Mouse (Mus musculus) embryonic facial prominence, embryonic 13.5 days (tissue): ENCODE data around the gene Phf2. TPM values are rescaled to one million over a fixed set of nuclear protein-coding genes. Genes with fewer than 3 reads are reported as not detected.

Experiments used
- ATAC-seq: fragments of 200-750 bp; cut with Nextera tagmentation; 2 replicates; pipeline ENCODE4 v1.8.0; 2017; ENCODE audit warnings: low read depth; ENCODE audit not compliant: insufficient number of reproducible peaks, insufficient read depth, low FRiP score, low TSS enrichment
- H3K27ac ChIP-seq: fragments of 300-500 bp; sonication (generic); 2 replicates; pipeline ENCODE4 v1.5.1; 2015; ENCODE audit warnings: moderate library complexity, mild to moderate bottlenecking, inconsistent platforms
- H3K27me3 ChIP-seq: fragments of 300-500 bp; sonication (generic); 2 replicates; pipeline ENCODE4 v1.6.1; 2015; ENCODE audit warnings: mild to moderate bottlenecking, inconsistent platforms
- H3K36me3 ChIP-seq: fragments of 300-500 bp; sonication (generic); 2 replicates; pipeline ENCODE4 v1.6.1; 2015; ENCODE audit warnings: mild to moderate bottlenecking, inconsistent platforms
- H3K4me1 ChIP-seq: fragments of 300-500 bp; sonication (generic); 2 replicates; pipeline ENCODE4 v1.6.1; 2015; ENCODE audit warnings: inconsistent platforms
- H3K4me2 ChIP-seq: fragments of 300-500 bp; sonication (generic); 2 replicates; pipeline ENCODE4 v1.6.1; 2015; ENCODE audit warnings: moderate library complexity, mild to moderate bottlenecking, inconsistent platforms
- H3K4me3 ChIP-seq: fragments of 300-500 bp; sonication (generic); 2 replicates; pipeline ENCODE4 v1.5.1; 2015; ENCODE audit warnings: mild to moderate bottlenecking, inconsistent platforms
- H3K9ac ChIP-seq: fragments of 300-500 bp; sonication (generic); 2 replicates; pipeline ENCODE4 v1.6.1; 2015; ENCODE audit warnings: mild to moderate bottlenecking, inconsistent platforms
- H3K9me3 ChIP-seq: fragments of 300-500 bp; sonication (generic); 2 replicates; pipeline ENCODE4 v1.6.1; 2016; ENCODE audit warnings: inconsistent platforms
- WGBS: fragments of 180-500 bp; shearing (Covaris S2); methylation state at CpG from one replicate; pipeline ENCODE4 v1.1.7; 2015; ENCODE audit warnings: mixed read lengths; 5-methylcytosine and 5-hydroxymethylcytosine counted together
- polyA plus RNA-seq: library from polyadenylated mRNA; unstranded; fragments of >200 nt; fragmentation: Nextera tagmentation; extraction: Ambion mirVana; gene quantifications from 2 replicates; pipeline ENCODE4 v1.2.1, GENCODE M21; 2015

The Phf2 gene
- polyA plus RNA-seq, 1 experiment from 2014 or later: 11.6 TPM

GRCm38 (mm10) chr13:48774506-48774905 is 96.4 kb downstream of the Phf2 start:
- H3K36me3 ChIP-seq: no peaks in the 10 kb centered on the region
- no peak overlapping the region for H3K4me3 ChIP-seq
- H3K27ac ChIP-seq: no peak overlapping the region; the same call in 1 of the 2 replicates
- peaks cover 41% of the 10 kb centered on the region for H3K27me3 ChIP-seq
- no peak overlapping the region for H3K4me2 ChIP-seq
- H3K4me1 ChIP-seq: peaks cover 6% of the 10 kb centered on the region
- 40% methylated on average over 7 of the region's 7 CpGs for WGBS
- ATAC-seq: no peak
- H3K9ac ChIP-seq: no peak overlapping the region
- no peaks in the 10 kb centered on the region for H3K9me3 ChIP-seq

DNA sequence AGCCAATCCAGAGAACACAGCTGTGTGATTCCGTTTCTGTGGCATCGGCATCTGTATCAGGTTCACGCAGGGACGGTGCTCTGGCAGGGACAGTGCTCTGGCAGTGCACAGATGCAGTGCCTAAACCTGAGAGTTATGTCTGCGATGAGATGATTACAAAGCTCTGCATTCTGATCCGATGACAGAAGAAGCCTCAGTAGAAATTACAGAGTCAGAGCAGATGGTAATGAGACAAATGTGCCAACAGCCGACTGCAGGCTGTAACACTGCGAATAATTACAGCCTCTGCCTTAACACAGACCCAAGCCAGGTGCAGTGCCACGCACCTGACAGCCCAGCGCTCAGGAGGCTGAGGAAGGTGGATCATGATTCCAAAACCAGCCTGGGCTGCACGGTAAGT is 102.8 kb downstream of the Phf2 start:
- Histone ChIP-seq H3K9me3 (no peaks in the 10 kb centered on the region), H3K27ac (no peak overlapping the region), H3K4me1 (no peaks in the 10 kb centered on the region), H3K27me3 (peaks cover 43% of the 10 kb centered on the region), H3K9ac (no peak overlapping the region), H3K4me3 (no peak overlapping the region), H3K36me3 (no peaks in the 10 kb centered on the region), H3K4me2 (no peak overlapping the region)
- WGBS: 56% methylated on average over 11 of the region's 11 CpGs
- ATAC-seq: no peak; the same call in 1 of the 2 replicates

DNA sequence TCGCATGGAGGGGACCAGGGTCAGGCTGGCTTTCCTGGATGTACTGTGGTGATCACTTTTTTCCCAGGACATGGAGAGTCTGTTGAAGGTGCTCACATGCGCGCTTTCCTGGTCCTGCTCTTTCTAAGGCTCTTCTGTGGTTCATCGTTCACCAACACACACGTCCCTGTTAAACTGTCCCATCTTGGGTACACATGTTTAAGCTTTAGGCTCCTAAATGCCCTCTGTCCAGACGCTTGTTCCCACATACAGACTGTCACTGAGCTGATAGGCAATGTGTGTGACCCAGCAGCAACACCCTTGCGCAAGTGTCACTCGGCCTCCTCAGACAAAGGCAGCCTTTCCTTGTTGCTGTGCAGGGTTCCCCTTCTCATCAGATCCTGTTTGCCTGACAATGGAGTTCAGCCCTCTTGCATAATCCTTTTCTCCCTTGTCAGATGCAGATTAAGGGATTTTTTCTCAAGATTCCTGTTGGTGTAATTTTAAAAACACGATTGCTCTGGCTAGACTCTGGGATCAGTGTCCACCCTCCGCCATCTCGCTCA is 107.1 kb downstream of the Phf2 start:
- Histone ChIP-seq H3K9me3 (no peaks in the 10 kb centered on the region), H3K4me2 (no peak overlapping the region), H3K4me1 (no peaks in the 10 kb centered on the region), H3K27me3 (peaks cover 37% of the 10 kb centered on the region), H3K36me3 (no peaks in the 10 kb centered on the region), H3K4me3 (no peak overlapping the region), H3K9ac (no peak overlapping the region), H3K27ac (no peak overlapping the region)
- no peak for ATAC-seq
- 48% methylated on average over 11 of the region's 11 CpGs for WGBS

GRCm38 (mm10) chr13:48760855-48761436 is 110.0 kb downstream of the Phf2 start:
- no peak overlapping the region for H3K27ac ChIP-seq
- H3K27me3 ChIP-seq: peaks cover 20% of the 10 kb centered on the region
- no peaks in the 10 kb centered on the region for H3K36me3 ChIP-seq
- no peak; the same call in 1 of the 2 replicates for ATAC-seq
- H3K9ac ChIP-seq: no peak overlapping the region
- no peak overlapping the region for H3K4me2 ChIP-seq
- H3K4me1 ChIP-seq: no peaks in the 10 kb centered on the region
- H3K4me3 ChIP-seq: no peak overlapping the region
- 72% methylated on average over 8 of the region's 8 CpGs for WGBS
- no peaks in the 10 kb centered on the region for H3K9me3 ChIP-seq

- 67% methylated on average over 15 of the region's 15 CpGs for WGBS
- H3K4me3 ChIP-seq: no peak overlapping the region
Observed at GRCm38 (mm10) chr13:48756769-48757168, 114.2 kb downstream of the Phf2 start.

More at GRCm38 (mm10) chr13:48756769-48757168, 114.2 kb downstream of the Phf2 start:
- no peak overlapping the region for H3K27ac ChIP-seq
- H3K36me3 ChIP-seq: no peaks in the 10 kb centered on the region
- no peak overlapping the region for H3K9ac ChIP-seq
- ATAC-seq: no peak
- no peak overlapping the region for H3K4me2 ChIP-seq
- no peaks in the 10 kb centered on the region for H3K4me1 ChIP-seq
- H3K27me3 ChIP-seq: peaks cover 8% of the 10 kb centered on the region; the same call in 1 of the 2 replicates
- H3K9me3 ChIP-seq: no peaks in the 10 kb centered on the region

Other genes starting within 250 kb of the Phf2 start
- gene Ptpdc1, start 245.5 kb downstream of the Phf2 start, polyA plus RNA-seq: 21.2 and 27.2 TPM in 2 replicates
- 14.5 and 15.1 TPM in 2 replicates for gene Barx1, start 208.1 kb downstream of the Phf2 start, polyA plus RNA-seq
- gene Fam120a, start 96.9 kb upstream of the Phf2 start, polyA plus RNA-seq: 24.8 and 25.1 TPM in 2 replicates